Mouse (Mus musculus): ENCODE data around the gene Cobll1. TPM values are rescaled to one million over a fixed set of nuclear protein-coding genes. Genes with fewer than 3 reads are reported as not detected.

The Cobll1 gene
- polyA plus RNA-seq, 1 experiment from 2014 or later, result 3.4 TPM

- Histone ChIP-seq H3K4me3 (no peak overlapping the region), H3K27me3 (replicated peaks) (no peaks in the 10 kb centered on the region), H3K9me3 (no peaks in the 10 kb centered on the region), H3K27ac (no peak overlapping the region), H3K9ac (no peak overlapping the region), H3K4me2 (no peak overlapping the region), H3K4me1 (peaks cover 6% of the 10 kb centered on the region), H3K36me3 (replicated peaks) (no peaks in the 10 kb centered on the region)
- ATAC-seq (replicated peaks), result no peak
Observed at GRCm38 (mm10) chr2:65187652-65188051, 51.6 kb downstream of the Cobll1 start.

GRCm38 (mm10) chr2:65187164-65187563 is 52.0 kb downstream of the Cobll1 start:
- peaks cover 11% of the 10 kb centered on the region for H3K4me1 ChIP-seq
- no peak for ATAC-seq (replicated peaks)
- H3K9ac ChIP-seq, result no peak overlapping the region
- H3K27ac ChIP-seq, result no peak overlapping the region
- no peak overlapping the region for H3K4me3 ChIP-seq
- H3K36me3 ChIP-seq (replicated peaks), result no peaks in the 10 kb centered on the region
- no peak overlapping the region for H3K4me2 ChIP-seq
- WGBS, result 96% methylated on average over 3 of the region's 3 CpGs
- no peaks in the 10 kb centered on the region for H3K9me3 ChIP-seq
- no peaks in the 10 kb centered on the region for H3K27me3 ChIP-seq (replicated peaks)

GRCm38 (mm10) chr2:65182747-65183146 is 56.5 kb downstream of the Cobll1 start:
- no peak overlapping the region for H3K9ac ChIP-seq
- no peak overlapping the region for H3K4me2 ChIP-seq
- no peaks in the 10 kb centered on the region for H3K36me3 ChIP-seq (replicated peaks)
- no peaks in the 10 kb centered on the region for H3K9me3 ChIP-seq
- H3K4me1 ChIP-seq, result peaks cover 26% of the 10 kb centered on the region
- H3K4me3 ChIP-seq, result no peak overlapping the region
- H3K27me3 ChIP-seq (replicated peaks), result no peaks in the 10 kb centered on the region
- H3K27ac ChIP-seq, result peak overlapping the region; percentile 28; the same call in 1 of the 2 replicates
- WGBS, result 5% methylated on average over 2 of the region's 2 CpGs
- ATAC-seq (replicated peaks), result peak; percentile 67; the same call in 1 of the 2 replicates

GRCm38 (mm10) chr2:65181736-65182135 is 57.5 kb downstream of the Cobll1 start:
- Histone ChIP-seq H3K4me3 (no peak overlapping the region), H3K9ac (no peak overlapping the region), H3K36me3 (replicated peaks) (no peaks in the 10 kb centered on the region), H3K9me3 (no peaks in the 10 kb centered on the region), H3K27me3 (replicated peaks) (no peaks in the 10 kb centered on the region), H3K4me1 (peaks cover 26% of the 10 kb centered on the region), H3K27ac (no peak overlapping the region), H3K4me2 (no peak overlapping the region)
- ATAC-seq (replicated peaks), result no peak
- WGBS, result 72% methylated on average over 8 of the region's 8 CpGs

- Histone ChIP-seq H3K4me2 (0 out of 2 replicates have a peak overlapping the region, but pooled peaks have one; percentile 4), H3K9ac (no peak overlapping the region), H3K9me3 (no peaks in the 10 kb centered on the region), H3K27ac (no peak overlapping the region), H3K27me3 (replicated peaks) (no peaks in the 10 kb centered on the region), H3K4me1 (peaks cover 26% of the 10 kb centered on the region), H3K4me3 (no peak overlapping the region), H3K36me3 (replicated peaks) (no peaks in the 10 kb centered on the region)
- WGBS, result 30% methylated on average over 9 of the region's 9 CpGs
- ATAC-seq (replicated peaks), result peak; percentile 60
Observed at GRCm38 (mm10) chr2:65181066-65181716, 58.0 kb downstream of the Cobll1 start.

GRCm38 (mm10) chr2:65175645-65176044 is 63.6 kb downstream of the Cobll1 start:
- WGBS, result 51% methylated on average over 5 of the region's 5 CpGs

GRCm38 (mm10) chr2:65172071-65172470 is 67.1 kb downstream of the Cobll1 start:
- no peak overlapping the region for H3K9ac ChIP-seq
- H3K27me3 ChIP-seq (replicated peaks), result no peaks in the 10 kb centered on the region
- H3K27ac ChIP-seq, result no peak overlapping the region
- ATAC-seq (replicated peaks), result no peak
- H3K4me3 ChIP-seq, result no peak overlapping the region
- H3K4me1 ChIP-seq, result no peaks in the 10 kb centered on the region
- H3K4me2 ChIP-seq, result no peak overlapping the region
- 93% methylated on average over 6 of the region's 6 CpGs for WGBS
- H3K36me3 ChIP-seq (replicated peaks), result no peaks in the 10 kb centered on the region
- no peaks in the 10 kb centered on the region for H3K9me3 ChIP-seq

More at GRCm38 (mm10) chr2:65175645-65176044, 63.6 kb downstream of the Cobll1 start:
- H3K4me2 ChIP-seq, result no peak overlapping the region
- H3K27me3 ChIP-seq (replicated peaks), result no peaks in the 10 kb centered on the region
- H3K36me3 ChIP-seq (replicated peaks), result no peaks in the 10 kb centered on the region
- H3K9me3 ChIP-seq, result no peaks in the 10 kb centered on the region
- no peak overlapping the region for H3K4me3 ChIP-seq
- 0 out of 2 replicates have a peak, but pooled peaks cover 1% of the 10 kb centered on the region for H3K4me1 ChIP-seq
- H3K27ac ChIP-seq, result no peak overlapping the region
- ATAC-seq (replicated peaks), result peak; percentile 67; the same call in 1 of the 2 replicates
- no peak overlapping the region for H3K9ac ChIP-seq

- Histone ChIP-seq H3K9ac (no peak overlapping the region), H3K27me3 (replicated peaks) (no peaks in the 10 kb centered on the region), H3K4me2 (no peak overlapping the region), H3K36me3 (replicated peaks) (no peaks in the 10 kb centered on the region), H3K4me1 (no peaks in the 10 kb centered on the region), H3K27ac (no peak overlapping the region), H3K9me3 (no peaks in the 10 kb centered on the region), H3K4me3 (no peak overlapping the region)
- WGBS, result 77% methylated on average over 1 of the region's 1 CpGs
- ATAC-seq (replicated peaks), result no peak
Observed at GRCm38 (mm10) chr2:65171516-65171915, 67.7 kb downstream of the Cobll1 start.

GRCm38 (mm10) chr2:65170693-65171456 is 68.3 kb downstream of the Cobll1 start:
- Histone ChIP-seq H3K9me3 (no peaks in the 10 kb centered on the region), H3K36me3 (replicated peaks) (no peaks in the 10 kb centered on the region), H3K4me1 (no peaks in the 10 kb centered on the region), H3K4me3 (no peak overlapping the region), H3K27me3 (replicated peaks) (no peaks in the 10 kb centered on the region), H3K9ac (no peak overlapping the region), H3K4me2 (no peak overlapping the region), H3K27ac (no peak overlapping the region)
- ATAC-seq (replicated peaks), result no peak
- 90% methylated on average over 18 of the region's 18 CpGs for WGBS

- Histone ChIP-seq H3K9ac (no peak overlapping the region), H3K9me3 (no peaks in the 10 kb centered on the region), H3K4me2 (no peak overlapping the region), H3K27ac (no peak overlapping the region), H3K27me3 (replicated peaks) (no peaks in the 10 kb centered on the region), H3K4me1 (no peaks in the 10 kb centered on the region), H3K4me3 (no peak overlapping the region), H3K36me3 (replicated peaks) (no peaks in the 10 kb centered on the region)
- 92% methylated on average over 5 of the region's 5 CpGs for WGBS
- ATAC-seq (replicated peaks), result no peak
Observed at GRCm38 (mm10) chr2:65170256-65170655, 68.9 kb downstream of the Cobll1 start.

GRCm38 (mm10) chr2:65163990-65164389 is 75.2 kb downstream of the Cobll1 start:
- H3K27ac ChIP-seq, result no peak overlapping the region
- H3K9ac ChIP-seq, result no peak overlapping the region
- H3K36me3 ChIP-seq (replicated peaks), result no peaks in the 10 kb centered on the region
- H3K4me1 ChIP-seq, result no peaks in the 10 kb centered on the region
- WGBS, result 84% methylated on average over 4 of the region's 4 CpGs
- no peaks in the 10 kb centered on the region for H3K27me3 ChIP-seq (replicated peaks)
- no peaks in the 10 kb centered on the region for H3K9me3 ChIP-seq
- no peak overlapping the region for H3K4me2 ChIP-seq
- ATAC-seq (replicated peaks), result no peak
- H3K4me3 ChIP-seq, result no peak overlapping the region

- Histone ChIP-seq H3K27ac (no peak overlapping the region), H3K9ac (no peak overlapping the region), H3K4me2 (no peak overlapping the region), H3K9me3 (no peaks in the 10 kb centered on the region), H3K4me3 (no peak overlapping the region), H3K27me3 (replicated peaks) (no peaks in the 10 kb centered on the region), H3K4me1 (no peaks in the 10 kb centered on the region), H3K36me3 (replicated peaks) (no peaks in the 10 kb centered on the region)
- 94% methylated on average over 5 of the region's 5 CpGs for WGBS
- ATAC-seq (replicated peaks), result no peak
Observed at GRCm38 (mm10) chr2:65162625-65163024, 76.6 kb downstream of the Cobll1 start.

GRCm38 (mm10) chr2:65161715-65162114 is 77.5 kb downstream of the Cobll1 start:
- Histone ChIP-seq H3K9me3 (no peaks in the 10 kb centered on the region), H3K27me3 (replicated peaks) (no peaks in the 10 kb centered on the region), H3K27ac (no peak overlapping the region), H3K4me3 (no peak overlapping the region), H3K4me2 (no peak overlapping the region), H3K4me1 (no peaks in the 10 kb centered on the region), H3K36me3 (replicated peaks) (no peaks in the 10 kb centered on the region), H3K9ac (no peak overlapping the region)
- WGBS, result 89% methylated on average over 2 of the region's 2 CpGs
- ATAC-seq (replicated peaks), result no peak
